Mouse (Mus musculus) monocyte, adult 5-6 weeks (primary cell): ENCODE data around the gene Pon3. TPM values are rescaled to one million over a fixed set of nuclear protein-coding genes. Genes with fewer than 3 reads are reported as not detected.

Experiments
- ATAC-seq: fragments of 153-309, 156-312 bp; replicated peaks from 2 replicates; pipeline ENCODE4 v1.8.0; 2017; ENCODE audit warnings: mild to moderate bottlenecking; ENCODE audit not compliant: low TSS enrichment, insufficient number of reproducible peaks, severe bottlenecking, poor library complexity, low FRiP score
- total RNA-seq: library from RNA; stranded (forward); fragments of 200-1000, 200-491, 200-594 nt; gene quantifications from 3 replicates; pipeline ENCODE4 v1.2.3, GENCODE M21; 2017

Gene Pon3
- total RNA-seq, 1 experiment from 2014 or later = 2.1 TPM

DNA sequence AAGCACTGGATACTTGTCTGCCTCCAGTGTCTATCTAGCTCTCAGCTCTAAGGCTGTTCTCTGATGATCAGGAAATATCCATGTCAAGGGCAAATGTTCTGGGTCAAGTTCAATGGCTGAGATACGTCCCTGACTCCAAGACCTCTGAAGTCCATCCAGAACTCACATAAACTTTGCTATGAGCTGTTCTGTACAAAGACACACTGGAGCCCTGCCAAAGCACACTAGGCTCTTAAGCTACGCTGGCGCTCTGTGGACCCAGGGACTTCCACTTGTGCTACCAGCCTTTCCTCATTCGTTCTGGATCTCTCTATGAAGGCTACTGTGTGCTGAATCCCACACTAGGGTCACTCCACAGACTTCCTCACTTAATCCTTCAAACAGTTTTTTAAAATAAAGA, 66.6 kb downstream of the Pon3 start:
- ATAC-seq = no peak

- ATAC-seq = no peak
These were observed 67.1 kb downstream of the Pon3 start for GRCm38 (mm10) chr6:5188938-5189337.

DNA sequence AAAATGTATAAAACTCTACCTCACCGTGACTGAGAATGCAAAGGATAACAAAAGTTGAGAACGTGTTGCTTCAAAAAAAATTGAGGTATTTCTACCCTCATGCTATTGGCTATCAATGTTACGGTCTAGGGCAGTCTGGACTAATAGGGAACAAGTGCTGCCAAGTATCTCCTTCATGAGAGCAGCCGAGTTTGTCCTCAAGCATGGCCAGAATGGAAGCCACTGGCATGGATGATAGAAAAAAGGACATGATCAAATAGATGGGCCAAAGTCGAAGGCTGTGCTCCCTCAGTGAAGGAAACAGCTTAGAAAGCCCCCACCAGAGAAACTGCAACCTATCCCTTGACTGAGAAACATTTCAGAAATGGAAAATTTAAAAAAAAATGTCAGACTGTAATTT, 68.0 kb downstream of the Pon3 start:
- ATAC-seq = no peak

DNA sequence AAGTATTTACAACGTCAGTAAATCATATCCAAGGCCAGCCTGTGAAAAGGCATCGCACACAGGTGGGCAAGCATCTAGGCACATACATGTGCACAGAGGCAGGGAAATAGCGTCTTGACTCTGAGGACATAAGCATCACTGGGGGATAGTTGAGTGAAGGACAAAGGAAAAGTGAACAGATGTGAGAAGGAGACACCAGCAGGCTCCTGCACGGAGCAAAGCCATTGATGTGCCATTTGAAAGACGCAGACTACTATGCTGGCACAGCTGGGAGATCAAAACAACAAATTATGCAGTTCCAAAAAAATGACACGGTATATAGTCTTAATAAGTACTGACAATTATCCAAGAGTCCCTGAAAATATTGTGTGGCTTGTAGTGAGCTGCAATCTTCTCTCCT, 68.5 kb downstream of the Pon3 start:
- ATAC-seq = no peak

DNA sequence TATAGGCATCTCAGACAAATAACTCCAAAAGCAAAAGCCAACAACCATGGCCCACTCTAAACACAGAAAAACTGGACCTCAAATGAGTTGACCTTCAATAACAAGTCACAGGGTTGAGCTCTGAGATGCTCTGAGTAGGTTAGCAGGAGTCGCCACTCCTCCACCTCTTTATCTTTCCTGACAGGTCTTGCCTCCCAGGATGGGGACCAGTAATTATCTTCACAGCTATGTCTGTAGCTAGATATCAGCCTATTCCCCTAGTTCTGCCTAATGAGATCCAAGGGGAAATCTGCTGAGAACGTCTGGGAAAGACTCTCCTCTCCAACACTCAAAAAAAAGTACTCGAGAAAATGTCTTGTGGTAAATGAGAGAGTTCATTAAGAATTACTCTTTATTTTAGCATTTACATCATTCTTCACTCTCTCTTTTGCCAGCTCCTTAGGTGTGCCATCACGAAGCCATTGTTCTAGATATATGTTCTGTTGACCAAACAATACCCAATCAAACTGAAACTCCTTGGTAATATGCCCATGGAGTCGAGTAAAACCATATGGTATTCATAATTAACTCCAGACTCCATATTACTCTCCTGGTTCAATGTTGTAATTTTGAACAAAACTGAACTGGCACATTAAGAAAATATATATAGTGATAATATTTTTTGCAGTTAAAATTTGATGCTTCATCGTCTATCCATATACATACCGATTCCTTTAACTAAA, 69.7 kb downstream of the Pon3 start:
- no peak for ATAC-seq

GRCm38 (mm10) chr6:5180645-5181044, 75.4 kb downstream of the Pon3 start:
- no peak for ATAC-seq

DNA sequence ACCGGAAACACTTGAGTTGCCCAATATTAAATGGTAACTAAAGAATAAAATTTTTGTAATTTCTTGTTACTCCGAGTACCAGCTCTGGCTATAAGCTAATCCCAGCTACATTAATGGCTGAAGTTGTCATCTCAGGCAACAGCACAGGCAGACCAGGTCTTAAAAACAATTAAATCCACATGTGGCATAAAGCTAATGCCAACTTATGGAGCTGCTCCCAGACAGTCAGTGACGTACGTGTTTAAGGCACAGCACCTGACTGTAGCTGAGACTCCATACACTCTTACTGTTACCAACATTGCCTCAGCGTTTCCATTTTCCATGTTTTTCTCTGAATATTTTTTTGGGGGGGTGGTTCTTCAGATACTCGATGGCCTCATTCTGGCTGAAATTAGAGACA, 76.9 kb downstream of the Pon3 start:
- ATAC-seq = no peak

- no peak for ATAC-seq
These were observed 77.9 kb downstream of the Pon3 start for GRCm38 (mm10) chr6:5177967-5178891.

DNA sequence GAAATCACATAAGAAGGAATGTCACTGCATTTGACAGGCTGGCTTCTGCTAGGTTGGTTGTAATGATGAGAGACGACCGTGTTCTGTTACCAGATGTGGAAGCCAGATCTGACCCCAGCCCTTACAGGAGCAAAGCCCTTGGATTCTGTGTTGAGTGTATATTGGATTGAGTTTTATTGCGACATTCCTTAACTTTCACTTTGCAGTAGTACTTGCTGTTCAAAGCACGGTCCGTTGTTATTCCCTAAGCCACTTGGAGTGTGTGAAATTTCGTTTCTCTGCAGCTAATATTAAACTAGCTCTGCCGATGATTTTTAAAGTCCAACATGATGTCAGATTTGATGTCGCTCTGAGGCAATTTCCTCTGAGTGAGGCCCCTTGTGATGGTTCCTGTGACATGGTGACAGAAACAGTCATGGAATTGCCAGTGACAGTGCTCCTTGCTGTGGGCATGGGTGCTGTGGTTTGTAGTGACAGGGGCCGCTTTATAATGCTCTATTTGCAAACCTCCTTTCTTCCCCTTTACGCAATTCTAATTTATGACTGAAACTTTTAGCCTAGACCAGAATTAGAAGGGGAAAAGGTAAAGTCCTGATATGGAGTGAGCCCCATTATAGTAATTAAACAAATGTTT, 81.8 kb downstream of the Pon3 start:
- ATAC-seq = no peak

- no peak for ATAC-seq
These were observed 83.5 kb downstream of the Pon3 start for GRCm38 (mm10) chr6:5172571-5172970.

DNA sequence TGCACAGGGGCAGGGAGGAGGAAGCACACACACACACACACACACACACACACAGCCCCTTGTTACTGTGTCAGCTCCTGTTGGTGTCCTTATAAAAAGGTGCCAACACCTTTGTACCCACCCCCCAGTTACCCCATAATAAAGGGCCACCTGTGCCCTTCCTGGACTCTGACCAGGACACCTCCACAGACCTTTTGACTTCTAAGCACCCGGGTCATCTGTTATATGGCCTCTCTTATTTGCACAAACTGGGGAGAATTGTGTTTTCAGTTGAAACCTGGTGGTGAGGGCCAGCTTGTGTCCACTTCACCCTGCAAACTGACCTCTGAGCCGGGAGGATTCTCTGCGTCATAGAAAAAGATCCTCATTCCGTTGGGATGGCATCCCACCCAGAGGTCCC, 84.7 kb downstream of the Pon3 start:
- ATAC-seq = no peak

Other genes with a start within 250 kb of the Pon3 start
- not detected in 3 replicates for gene Pon1, start 62.3 kb downstream of the Pon3 start, total RNA-seq
- gene Pon2, start 42.2 kb upstream of the Pon3 start, total RNA-seq = 60.1 to 68.1 TPM (median 66.0 TPM) in 3 replicates
- gene Asb4, start 127.1 kb upstream of the Pon3 start, total RNA-seq = not detected in 3 replicates
- not detected in 3 replicates for gene Pdk4, start 240.0 kb upstream of the Pon3 start, total RNA-seq